9 mouse cellular contexts compared by ENCODE assay signal in genomic region chr15:89147024-89147423, GRCm38 (mm10). TPM values are rescaled to one million over a fixed set of nuclear protein-coding genes. Genes with fewer than 3 reads are reported as not detected.
DNase-seq lines count a peak whose midpoint lies in the region; ATAC-seq and TF ChIP-seq lines count a peak whose summit lies in the region.
"Had no signal": no experiment of that assay in that cellular context is flagged by ENCODE, and none has a peak within 500 bp of the region (broad histone marks: within the 10 kb centered on the region; RNA-seq: fewer than 3 reads in every experiment).

No protein-coding gene starts in this region.

- peak overlapping the region; percentile 71 for H3K4me3 ChIP-seq in E14TG2a.4 (replicated peaks; ENCODE audit: low read length)
- H3K4me3 ChIP-seq in forebrain, embryonic 11.5 days (ENCODE audit: low read depth, low read length), result peak overlapping the region; percentile 27
- peak overlapping the region; percentile 28 for H3K4me3 ChIP-seq in intestine, postnatal 0 days (ENCODE audit: low read depth, low read length)

- no peak for TF ChIP-seq CTCF in E14TG2a.4 (conservative IDR thresholded peaks at IDR 0.05; ENCODE audit: low read length)
- TF ChIP-seq CTCF in intestine, postnatal 0 days (IDR thresholded peaks at IDR 0.05; ENCODE audit: low read depth), result no peak

- 14% methylated on average over 16 of the region's 16 CpGs for WGBS in forebrain, embryonic 11.5 days
- WGBS in intestine, postnatal 0 days, result 8% methylated on average over 15 of the region's 16 CpGs

- H3K27ac ChIP-seq in forebrain, embryonic 11.5 days (ENCODE audit: low read depth, low read length), result no peak overlapping the region
- H3K27ac ChIP-seq in intestine, postnatal 0 days (ENCODE audit: low read depth, low read length), result no peak overlapping the region

- H3K27me3 ChIP-seq in E14TG2a.4 (ENCODE audit: insufficient read depth, low read length), result peaks cover 65% of the 10 kb centered on the region
- no peaks in the 10 kb centered on the region for H3K27me3 ChIP-seq in forebrain, embryonic 11.5 days (ENCODE audit: control insufficient read depth, insufficient read depth, low read length)
- H3K27me3 ChIP-seq in intestine, postnatal 0 days (replicated peaks; ENCODE audit: control insufficient read depth, insufficient read depth, low read length), result peaks cover 56% of the 10 kb centered on the region

- H3K9ac ChIP-seq in forebrain, embryonic 11.5 days (ENCODE audit: low read length), result peak overlapping the region; percentile 51
- H3K9ac ChIP-seq in intestine, postnatal 0 days (ENCODE audit: low read depth, low read length), result no peak overlapping the region

- peak overlapping the region; percentile 90 for H3K4me2 ChIP-seq in forebrain, embryonic 11.5 days (ENCODE audit: low read depth, low read length, severe bottlenecking)
- peak overlapping the region; percentile 58 for H3K4me2 ChIP-seq in intestine, postnatal 0 days (replicated peaks; ENCODE audit: low read depth)

- H3K9me3 ChIP-seq in E14TG2a.4 (ENCODE audit: low read length), result no peaks in the 10 kb centered on the region
- H3K9me3 ChIP-seq in forebrain, embryonic 11.5 days (ENCODE audit: control insufficient read depth, low read length), result no peaks in the 10 kb centered on the region
- H3K9me3 ChIP-seq in intestine, postnatal 0 days (ENCODE audit: control insufficient read depth), result no peaks in the 10 kb centered on the region
- H3K9me3 ChIP-seq: G1E had no signal

- peaks cover 35% of the 10 kb centered on the region for H3K36me3 ChIP-seq in E14TG2a.4 (ENCODE audit: insufficient read depth, low read length)
- H3K36me3 ChIP-seq in forebrain, embryonic 11.5 days (ENCODE audit: control insufficient read depth, insufficient read depth, low read length), result no peaks in the 10 kb centered on the region
- H3K36me3 ChIP-seq in intestine, postnatal 0 days (ENCODE audit: control insufficient read depth, insufficient read depth), result no peaks in the 10 kb centered on the region
- H3K36me3 ChIP-seq: G1E had no signal

- H3K4me1 ChIP-seq in E14TG2a.4 (replicated peaks; ENCODE audit: low read depth, low read length), result peaks cover 61% of the 10 kb centered on the region
- H3K4me1 ChIP-seq in forebrain, embryonic 11.5 days (replicated peaks; ENCODE audit: control insufficient read depth, insufficient read depth, low read length), result peaks cover 27% of the 10 kb centered on the region
- peaks cover 3% of the 10 kb centered on the region; the same call in 1 of the 2 replicates for H3K4me1 ChIP-seq in intestine, postnatal 0 days (replicated peaks; ENCODE audit: control insufficient read depth, insufficient read depth, low read length)

- peak; percentile 95 for DNase-seq in heart, adult 11 months
- DNase-seq in heart, adult 8-10 months (ENCODE audit: low spot score), result no peak
- no peak for DNase-seq in forebrain, embryonic 11.5 days (ENCODE audit: low spot score)
- DNase-seq in thymus, adult 18-20 months, result peak; percentile 55 to 75
- DNase-seq in adrenal gland, adult 18-20 months (ENCODE audit: low spot score in 2 of 2), result no peak

- no peak for ATAC-seq in forebrain, embryonic 11.5 days (replicated peaks; ENCODE audit: low FRiP score)
- ATAC-seq in intestine, postnatal 0 days, result no peak
- ATAC-seq in megakaryocyte progenitor cell, adult 5-6 weeks (replicated peaks; ENCODE audit: poor library complexity), result 0 out of 2 replicates have a peak, but pooled peaks have one; percentile 17

RNA-seq across cellular contexts. Expression of gene Mapk11, which starts 2.4 kb away (rescaled TPM):
- 1 to 10 TPM; 1.1 to 2.8 (median 2.7) TPM for total RNA-seq in heart, adult 8-10 months (2022)
- polyA plus RNA-seq in forebrain, embryonic 11.5 days (2014; fragmentation: Nextera tagmentation; extraction: Ambion mirVana), result 43.2 and 47.6 TPM in 2 replicates
- 1.6 and 1.9 TPM in 2 replicates for polyA plus RNA-seq in intestine, postnatal 0 days (2015; fragmentation: Nextera tagmentation; extraction: Ambion mirVana)
- not detected in 2 replicates for total RNA-seq in megakaryocyte progenitor cell, adult 5-6 weeks (2015)
- total RNA-seq in megakaryocyte progenitor cell, adult 5-6 weeks (2017), result 0.10 TPM in 1 of 2 replicates, not detected in the other
- total RNA-seq in adrenal gland, adult 18-20 months (2021), result 1 to 10 TPM; 3.7 to 3.8 TPM

RNA-seq across cellular contexts. Expression of gene Mapk12, which starts 6.5 kb away (rescaled TPM):
- total RNA-seq in heart, adult 8-10 months (2022), result 10 to 100 TPM; 21.1 to 31.4 (median 28.0) TPM
- 26.9 and 29.8 TPM in 2 replicates for polyA plus RNA-seq in forebrain, embryonic 11.5 days (2014; fragmentation: Nextera tagmentation; extraction: Ambion mirVana)
- polyA plus RNA-seq in intestine, postnatal 0 days (2015; fragmentation: Nextera tagmentation; extraction: Ambion mirVana), result 2.3 and 2.7 TPM in 2 replicates
- total RNA-seq in megakaryocyte progenitor cell, adult 5-6 weeks (2015), result 0.49 TPM in 1 of 2 replicates, not detected in the other
- total RNA-seq in megakaryocyte progenitor cell, adult 5-6 weeks (2017), result 0.04 and 0.47 TPM in 2 replicates
- 1 to 10 TPM; 8.4 to 9.6 TPM for total RNA-seq in adrenal gland, adult 18-20 months (2021)
- polyA plus RNA-seq: G1E had no signal

RNA-seq across cellular contexts. Expression of gene Hdac10, which starts 18.5 kb away (rescaled TPM):
- total RNA-seq in heart, adult 8-10 months (2022), result 1 to 10 TPM; 5.8 to 9.5 (median 6.9) TPM
- 14.2 and 16.2 TPM in 2 replicates for polyA plus RNA-seq in forebrain, embryonic 11.5 days (2014; fragmentation: Nextera tagmentation; extraction: Ambion mirVana)
- polyA plus RNA-seq in intestine, postnatal 0 days (2015; fragmentation: Nextera tagmentation; extraction: Ambion mirVana), result 7.6 and 8.6 TPM in 2 replicates
- 4.0 and 5.6 TPM in 2 replicates for total RNA-seq in megakaryocyte progenitor cell, adult 5-6 weeks (2015)
- 9.8 and 12.0 TPM in 2 replicates for total RNA-seq in megakaryocyte progenitor cell, adult 5-6 weeks (2017)
- total RNA-seq in adrenal gland, adult 18-20 months (2021), result 10 to 100 TPM; 11.4 to 12.4 TPM

RNA-seq across cellular contexts. Expression of gene Tubgcp6, which starts 24.1 kb away (rescaled TPM):
- total RNA-seq in heart, adult 8-10 months (2022), result 10 to 100 TPM in 1 of 4 experiments, 1 to 10 TPM in 3; 8.2 to 11.6 (median 9.0) TPM
- polyA plus RNA-seq in forebrain, embryonic 11.5 days (2014; fragmentation: Nextera tagmentation; extraction: Ambion mirVana), result 24.2 and 26.0 TPM in 2 replicates
- 3.6 and 4.2 TPM in 2 replicates for polyA plus RNA-seq in intestine, postnatal 0 days (2015; fragmentation: Nextera tagmentation; extraction: Ambion mirVana)
- total RNA-seq in megakaryocyte progenitor cell, adult 5-6 weeks (2015), result 22.2 and 24.7 TPM in 2 replicates
- total RNA-seq in megakaryocyte progenitor cell, adult 5-6 weeks (2017), result 16.6 and 35.5 TPM in 2 replicates
- 10 to 100 TPM; 10.8 to 13.0 TPM for total RNA-seq in adrenal gland, adult 18-20 months (2021)

RNA-seq across cellular contexts. Expression of gene Plxnb2, which starts 33.6 kb away (rescaled TPM):
- 100 to 1,000 TPM in 2 of 4 experiments, 10 to 100 TPM in 2; 92.5 to 104 (median 99.6) TPM for total RNA-seq in heart, adult 8-10 months (2022)
- 162 and 176 TPM in 2 replicates for polyA plus RNA-seq in forebrain, embryonic 11.5 days (2014; fragmentation: Nextera tagmentation; extraction: Ambion mirVana)
- 71.5 and 74.0 TPM in 2 replicates for polyA plus RNA-seq in intestine, postnatal 0 days (2015; fragmentation: Nextera tagmentation; extraction: Ambion mirVana)
- total RNA-seq in megakaryocyte progenitor cell, adult 5-6 weeks (2015), result 12.1 and 12.6 TPM in 2 replicates
- total RNA-seq in megakaryocyte progenitor cell, adult 5-6 weeks (2017), result 9.3 and 14.5 TPM in 2 replicates
- 100 to 1,000 TPM in 1 of 2 experiments, 10 to 100 TPM in 1; 84.0 to 113 TPM for total RNA-seq in adrenal gland, adult 18-20 months (2021)

Comparison
In these comparisons a context has a peak if more than half of its experiments do, and no peak if none do; other contexts are left out.
1. DNase-seq: peak in heart, adult 11 months (single experiment) and thymus, adult 18-20 months (2 of 2); none in heart, adult 8-10 months (single experiment), forebrain, embryonic 11.5 days (single experiment) and adrenal gland, adult 18-20 months (0 of 2).
2. RNA of gene Mapk12, which starts 6.5 kb away (total RNA-seq): 21.1 to 31.4 TPM in heart, adult 8-10 months and 8.4 to 9.6 TPM in adrenal gland, adult 18-20 months; 0.04 to 0.49 TPM in megakaryocyte progenitor cell, adult 5-6 weeks; every median in the first group is over 4 times any median in the second.
3. Peak in every context shown above with its lines, with median percentiles within 50 percentile points of each other: H3K4me3 ChIP-seq.